Mouse (Mus musculus) myocyte (in vitro differentiated cells): ENCODE measurements around the gene Sacm1l. TPM values are rescaled to one million over a fixed set of nuclear protein-coding genes. Genes with fewer than 3 reads are reported as not detected.

Source experiments
- H3K27me3 ChIP-seq: one replicate; pipeline ENCODE4 v1.6.1; 2011; ENCODE audit not compliant: control insufficient read depth, insufficient read depth, insufficient read length
- H3K36me3 ChIP-seq: one replicate; pipeline ENCODE4 v1.6.1; 2011; ENCODE audit not compliant: control insufficient read depth, insufficient read depth
- H3K4me2 ChIP-seq: one replicate; pipeline ENCODE4 v1.6.1; 2011; ENCODE audit warnings: low read depth, control low read depth
- H3K4me3 ChIP-seq: one replicate; pipeline ENCODE4 v1.5.1; 2011; ENCODE audit warnings: mild to moderate bottlenecking, control low read depth, moderate library complexity
- H3K79me2 ChIP-seq: one replicate; pipeline ENCODE4 v1.6.1; 2011; ENCODE audit not compliant: control insufficient read depth, insufficient read depth
- H3ac ChIP-seq: one replicate; pipeline ENCODE4 v1.6.1; 2011; ENCODE audit not compliant: control insufficient read depth, insufficient read length
- CEBPB ChIP-seq: IDR thresholded peaks from 2 replicates; pipeline ENCODE4 v1.6.1; 2011; ENCODE audit warnings: mild to moderate bottlenecking, moderate library complexity; ENCODE audit not compliant: poor library complexity, insufficient read depth, severe bottlenecking
- E2F4 ChIP-seq: IDR thresholded peaks from one replicate; pipeline ENCODE4 v1.6.1; 2011; ENCODE audit warnings: mild to moderate bottlenecking, control low read depth, moderate library complexity; ENCODE audit not compliant: insufficient read depth
- MAX ChIP-seq: IDR thresholded peaks from one replicate; pipeline ENCODE4 v1.6.1; 2011; ENCODE audit warnings: low read depth, mild to moderate bottlenecking, control low read depth
- MYOD1 ChIP-seq, 3 experiments: IDR thresholded peaks; one replicate each; pipeline ENCODE4 v1.6.1; 2011; ENCODE audit warnings: control low read depth in 2 of 3, low read depth in 2 of 3, mild to moderate bottlenecking in 2 of 3, moderate library complexity in 1 of 3; ENCODE audit not compliant: insufficient read length in 2 of 3, control insufficient read depth in 1 of 3
- MYOG ChIP-seq, 3 experiments: IDR thresholded peaks; one replicate each; pipeline ENCODE4 v1.6.1; 2011; ENCODE audit warnings: control low read depth in 2 of 3, low read depth in 2 of 3, mild to moderate bottlenecking in 2 of 3; ENCODE audit not compliant: insufficient read length in 2 of 3, control insufficient read depth in 1 of 3, insufficient read depth in 1 of 3
- POLR2A ChIP-seq: IDR thresholded peaks from one replicate; pipeline ENCODE4 v1.6.1; 2011; ENCODE audit warnings: low read depth, mild to moderate bottlenecking, control low read depth, moderate library complexity; ENCODE audit not compliant: insufficient read length
- POLR2AphosphoS2 ChIP-seq: IDR thresholded peaks from one replicate; pipeline ENCODE4 v1.6.1; 2011; ENCODE audit warnings: low read depth, control low read depth; ENCODE audit not compliant: insufficient read length
- REST ChIP-seq: IDR thresholded peaks from one replicate; pipeline ENCODE4 v1.6.1; 2011; ENCODE audit warnings: mild to moderate bottlenecking, control low read depth, moderate library complexity; ENCODE audit not compliant: insufficient read depth, insufficient read length
- SRF ChIP-seq: IDR thresholded peaks from one replicate; pipeline ENCODE4 v1.6.1; 2011; ENCODE audit warnings: low read depth; ENCODE audit not compliant: control insufficient read depth, insufficient read length
- TCF12 ChIP-seq: IDR thresholded peaks from one replicate; pipeline ENCODE4 v1.6.1; 2011; ENCODE audit warnings: mild to moderate bottlenecking, control low read depth; ENCODE audit not compliant: poor library complexity, insufficient read depth, severe bottlenecking
- TCF3 ChIP-seq: IDR thresholded peaks from one replicate; pipeline ENCODE4 v1.6.1; 2011; ENCODE audit warnings: low read depth, control low read depth; ENCODE audit not compliant: insufficient read length
- USF1 ChIP-seq: IDR thresholded peaks from one replicate; pipeline ENCODE4 v1.6.1; 2011; ENCODE audit warnings: low read depth, mild to moderate bottlenecking, control low read depth, moderate library complexity
- polyA plus RNA-seq: library from polyadenylated mRNA; unstranded; fragments of >200 nt; fragmentation: generic; extraction: Trizol; gene quantifications from one replicate; pipeline ENCODE4 v1.2.1, GENCODE M21; 2012; ENCODE audit warnings: missing spikeins

Sacm1l gene
- polyA plus RNA-seq, 1 experiment = 11.0 TPM

DNA sequence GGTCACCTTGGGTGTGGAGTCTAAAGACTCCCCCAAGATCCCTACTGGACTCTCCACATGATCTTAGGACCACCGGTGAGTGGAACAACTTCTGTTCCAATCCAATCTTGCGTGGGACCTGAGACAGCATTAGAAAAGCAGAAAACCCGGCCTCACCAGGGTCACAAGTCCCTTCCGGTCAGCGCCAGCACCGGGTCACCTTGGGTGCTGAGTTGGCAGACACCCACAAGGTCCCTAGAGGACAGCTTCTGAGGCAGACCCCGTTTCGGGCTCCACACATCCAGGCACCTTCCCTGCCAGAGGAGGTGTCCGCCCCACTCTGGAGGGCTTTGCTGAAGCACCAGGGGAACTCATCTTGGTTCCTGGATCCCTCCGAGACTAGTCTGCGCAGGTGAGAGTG, 96.3 kb downstream of the Sacm1l start:
- Histone ChIP-seq H3K27me3 (peaks cover 17% of the 10 kb centered on the region), H3ac (no peak overlapping the region), H3K4me3 (no peak overlapping the region), H3K79me2 (no peaks in the 10 kb centered on the region), H3K4me2 (no peak overlapping the region), H3K36me3 (no peaks in the 10 kb centered on the region)
- TF ChIP-seq MYOD1 (IDR thresholded peaks at IDR 0.05; ENCODE audit: control insufficient read depth in 1 of 3, insufficient read length in 2 of 3, low read depth in 2 of 3) (no peak), USF1 (no peak), POLR2AphosphoS2 (no peak), REST (no peak), MAX (no peak), CEBPB (no peak), TCF12 (no peak), SRF (no peak), TCF3 (no peak)

DNA sequence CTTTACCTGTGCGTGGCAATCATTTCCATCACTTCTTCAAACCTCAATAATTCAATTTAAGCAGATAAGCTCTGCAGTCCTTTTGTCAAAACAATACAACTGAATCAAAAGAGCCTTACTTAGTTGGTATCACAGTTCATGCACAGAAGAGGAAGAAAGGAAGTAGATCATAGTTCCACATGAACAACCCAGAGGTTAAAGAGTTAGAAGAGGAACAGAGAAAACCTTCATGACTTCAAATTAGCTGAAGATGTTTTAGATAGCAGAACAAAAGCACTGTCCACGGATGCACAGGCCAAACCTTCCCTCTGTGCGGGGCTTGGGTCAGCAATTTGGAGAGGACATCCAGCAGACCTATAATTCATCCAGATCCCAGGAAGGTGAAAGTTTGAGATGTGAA, 102.1 kb downstream of the Sacm1l start:
- TF ChIP-seq E2F4 (no peak), MYOG (IDR thresholded peaks at IDR 0.05; ENCODE audit: control insufficient read depth in 1 of 3, insufficient read depth in 1 of 3, insufficient read length in 2 of 3, low read depth in 2 of 3) (no peak), REST (no peak), USF1 (no peak)
- Histone ChIP-seq H3K79me2 (no peaks in the 10 kb centered on the region), H3ac (no peak overlapping the region), H3K4me2 (no peak overlapping the region), H3K36me3 (no peaks in the 10 kb centered on the region), H3K27me3 (peaks cover 29% of the 10 kb centered on the region), H3K4me3 (no peak overlapping the region)

GRCm38 (mm10) chr9:123632281-123632680, 102.7 kb downstream of the Sacm1l start, which contains the start of gene Slc6a20b:
Slc6a20b (minus strand) TSS chr9:123632565.
- TF ChIP-seq MYOG (IDR thresholded peaks at IDR 0.05; ENCODE audit: control insufficient read depth in 1 of 3, insufficient read depth in 1 of 3, insufficient read length in 2 of 3, low read depth in 2 of 3) = no peak
- TF ChIP-seq CEBPB = no peak
- no peak for TF ChIP-seq E2F4
- no peak for TF ChIP-seq POLR2A
- TF ChIP-seq MAX = no peak
- no peak for TF ChIP-seq SRF
- no peak for TF ChIP-seq USF1
- TF ChIP-seq POLR2AphosphoS2 = no peak
- no peaks in the 10 kb centered on the region for H3K36me3 ChIP-seq
- no peak within 1 kb of the TSS for H3K4me3 ChIP-seq
- H3K79me2 ChIP-seq = no peaks in the 10 kb centered on the region
- no peak within 1 kb of the TSS for H3K4me2 ChIP-seq
- no peak within 1 kb of the TSS for H3ac ChIP-seq
- peaks cover 29% of the 10 kb centered on the region for H3K27me3 ChIP-seq

DNA sequence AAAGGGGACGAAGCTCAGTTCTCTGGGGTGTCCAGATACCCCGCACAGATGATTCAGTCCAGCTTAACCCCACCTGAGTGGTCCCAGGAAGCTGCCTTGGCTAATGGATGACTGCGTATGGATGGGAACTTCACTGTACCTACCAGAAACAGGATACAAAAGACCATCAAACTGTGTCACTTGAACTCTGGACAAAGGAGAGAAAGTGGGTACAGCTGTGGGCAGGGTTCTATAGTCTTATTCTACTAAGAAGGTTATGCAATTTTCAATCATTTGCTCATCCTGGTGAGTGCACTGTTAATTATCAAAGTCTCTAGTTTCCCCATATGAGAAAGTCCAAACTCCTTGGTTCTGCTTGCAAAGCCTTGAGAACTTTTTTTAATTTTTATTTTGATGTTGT, 103.4 kb downstream of the Sacm1l start:
- Histone ChIP-seq H3K27me3 (peaks cover 29% of the 10 kb centered on the region), H3K36me3 (no peaks in the 10 kb centered on the region), H3K4me3 (no peak overlapping the region), H3K4me2 (no peak overlapping the region), H3ac (no peak overlapping the region), H3K79me2 (no peaks in the 10 kb centered on the region)
- TF ChIP-seq TCF12 (no peak), POLR2A (no peak), MAX (no peak)

DNA sequence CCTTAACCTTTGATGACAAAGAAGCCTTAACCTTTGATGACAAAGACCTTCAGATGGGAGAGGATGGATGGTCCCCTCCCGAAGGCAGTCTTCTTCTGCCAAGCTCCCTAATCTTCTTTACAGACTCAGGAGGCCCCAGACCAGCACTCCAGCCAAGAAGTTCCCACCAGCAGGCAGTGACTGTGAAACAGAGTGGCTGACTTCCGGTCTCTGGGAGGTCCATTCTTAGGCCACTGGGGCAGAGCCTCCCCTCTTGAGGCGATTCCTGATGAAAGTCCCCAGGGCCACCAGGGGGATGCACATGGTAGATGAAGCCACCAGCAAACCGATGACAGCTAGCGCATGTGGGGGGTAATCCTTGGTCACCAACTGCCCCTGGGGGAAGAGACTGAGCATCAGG, 107.2 kb downstream of the Sacm1l start:
- no peak for TF ChIP-seq CEBPB
- TF ChIP-seq TCF12 = no peak
- no peak for TF ChIP-seq USF1
- TF ChIP-seq MYOD1 (IDR thresholded peaks at IDR 0.05; ENCODE audit: control insufficient read depth in 1 of 3, insufficient read length in 2 of 3, low read depth in 2 of 3) = no peak
- no peak for TF ChIP-seq TCF3
- no peak for TF ChIP-seq MYOG (IDR thresholded peaks at IDR 0.05; ENCODE audit: control insufficient read depth in 1 of 3, insufficient read depth in 1 of 3, insufficient read length in 2 of 3, low read depth in 2 of 3)
- no peak overlapping the region for H3K4me3 ChIP-seq
- H3K4me2 ChIP-seq = no peak overlapping the region
- peaks cover 10% of the 10 kb centered on the region for H3K27me3 ChIP-seq
- H3K79me2 ChIP-seq = no peaks in the 10 kb centered on the region
- H3K36me3 ChIP-seq = no peaks in the 10 kb centered on the region
- H3ac ChIP-seq = no peak overlapping the region

DNA sequence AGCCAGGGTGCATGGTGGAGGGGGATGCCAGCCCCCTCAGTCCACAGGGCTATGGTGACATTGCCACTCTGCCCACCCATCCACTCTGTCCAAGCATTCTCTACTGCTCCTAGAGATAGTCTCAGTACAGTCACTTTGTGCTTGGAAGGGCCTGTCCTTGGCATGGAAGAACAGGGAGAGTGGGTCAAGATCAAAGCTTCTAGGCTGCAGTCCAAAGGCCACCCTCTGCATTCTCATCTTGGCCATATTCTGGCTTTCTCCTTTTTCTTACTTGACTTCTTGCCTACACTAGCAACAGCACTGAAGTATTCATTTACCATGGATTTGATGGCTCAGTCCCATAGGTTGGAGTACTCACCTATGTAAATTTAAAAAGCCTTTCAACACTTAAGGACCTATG, 108.7 kb downstream of the Sacm1l start:
- no peaks in the 10 kb centered on the region for H3K36me3 ChIP-seq
- no peaks in the 10 kb centered on the region for H3K79me2 ChIP-seq
- TF ChIP-seq POLR2A (no peak), TCF12 (no peak)

More for the DNA sequence above, 108.7 kb downstream of the Sacm1l start:
- H3K4me2 ChIP-seq = no peak overlapping the region
- no peak overlapping the region for H3ac ChIP-seq
- no peak overlapping the region for H3K4me3 ChIP-seq
- no peaks in the 10 kb centered on the region for H3K27me3 ChIP-seq
